Mouse (Mus musculus) thymus, adult 2 months (tissue): Measurements from ENCODE around the gene Myo1e.

Experiments used
- CTCF ChIP-seq: fragments of 200-500 bp; IDR thresholded peaks from 2 replicates; pipeline ENCODE4 v1.5.1; 2012; ENCODE audit warnings: mild to moderate bottlenecking, control low read depth, low read length, moderate library complexity, borderline replicate concordance; ENCODE audit not compliant: control insufficient read depth, poor library complexity, insufficient read depth; ENCODE audit errors: extremely low read depth
- POLR2A ChIP-seq: fragments of 200-500 bp; IDR thresholded peaks from 2 replicates; pipeline ENCODE4 v1.6.1; 2012; ENCODE audit warnings: mild to moderate bottlenecking, low read length, control low read depth, moderate library complexity; ENCODE audit not compliant: control insufficient read depth, poor library complexity, insufficient read depth; ENCODE audit errors: extremely low read depth

DNA sequence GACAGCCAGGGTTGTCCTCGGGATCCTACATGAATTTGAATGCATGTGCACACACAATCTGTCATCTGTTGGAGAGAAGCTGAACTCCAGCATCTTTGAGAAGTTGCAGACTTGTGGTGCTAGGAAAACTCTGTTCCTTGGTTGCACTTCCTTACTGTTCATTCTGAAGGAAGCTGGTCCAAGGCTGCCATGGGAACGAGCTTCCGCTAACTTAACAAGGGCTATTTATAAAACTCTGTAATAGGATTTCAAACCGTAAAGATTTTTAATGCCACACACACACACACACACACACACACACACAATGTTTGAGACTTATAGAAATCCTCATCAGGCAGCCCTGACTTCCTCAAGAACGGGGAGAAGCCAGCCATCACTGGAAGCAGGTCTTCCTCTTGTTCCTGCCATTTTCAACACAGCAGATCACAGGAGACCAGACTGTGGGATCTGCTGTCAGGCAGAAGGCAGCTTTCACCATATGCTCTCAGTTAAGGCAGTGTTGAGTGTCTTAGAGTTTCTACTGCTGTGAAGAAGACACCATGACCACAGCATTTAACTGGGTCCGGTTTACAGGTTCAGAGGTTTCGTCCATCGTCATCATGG, 194.9 kb downstream of the Myo1e start:
- TF ChIP-seq CTCF (no peak), POLR2A (no peak)
